Mouse (Mus musculus): Measurements from ENCODE around the gene Btg4.

Btg4 gene

DNA sequence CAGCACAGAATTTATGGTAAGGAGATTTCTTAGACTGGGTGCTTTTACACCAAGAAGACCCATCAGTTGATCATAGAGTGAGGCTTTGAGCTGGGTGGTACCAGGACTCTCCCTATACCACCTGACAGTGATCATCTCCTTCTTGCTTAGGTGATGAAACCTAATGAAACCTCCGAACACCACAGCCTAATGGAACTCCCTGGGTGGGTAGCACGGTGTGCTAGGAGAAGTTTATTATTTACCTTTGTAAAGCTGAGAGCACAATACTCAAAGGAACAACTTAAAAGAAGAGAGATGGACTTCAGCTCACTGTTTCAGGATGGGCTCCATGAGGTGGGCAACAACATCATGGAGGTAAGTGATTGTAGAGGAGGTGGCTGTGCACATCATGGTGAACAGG lies at the start of gene Btg4:
Btg4 (plus strand) TSS at position 301 of the 400 bp plus-strand sequence.
- DNase-seq (ENCODE audit: low read depth, low spot score) = no peak

DNA sequence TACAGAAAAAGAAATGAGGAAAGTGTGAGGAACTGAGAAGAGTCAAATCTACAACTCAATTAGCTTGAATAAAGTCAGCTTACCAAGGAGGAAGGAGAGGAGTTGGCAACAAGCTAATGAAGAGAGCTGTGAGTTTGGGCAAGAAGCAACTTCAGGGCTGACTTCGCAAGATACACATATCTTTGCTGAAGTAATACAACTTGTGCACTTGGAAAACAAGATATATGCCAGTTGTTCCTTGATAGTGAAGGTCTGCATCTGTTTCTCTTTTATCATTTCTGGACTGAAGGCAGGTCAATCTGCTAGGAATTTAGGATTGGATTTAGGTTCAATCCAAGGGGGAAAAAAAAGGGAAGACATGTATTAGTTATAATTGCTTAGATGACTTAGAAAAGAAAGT lies 47.1 kb upstream of the Btg4 start:
- no peak for DNase-seq (ENCODE audit: low read depth, low spot score)

DNA sequence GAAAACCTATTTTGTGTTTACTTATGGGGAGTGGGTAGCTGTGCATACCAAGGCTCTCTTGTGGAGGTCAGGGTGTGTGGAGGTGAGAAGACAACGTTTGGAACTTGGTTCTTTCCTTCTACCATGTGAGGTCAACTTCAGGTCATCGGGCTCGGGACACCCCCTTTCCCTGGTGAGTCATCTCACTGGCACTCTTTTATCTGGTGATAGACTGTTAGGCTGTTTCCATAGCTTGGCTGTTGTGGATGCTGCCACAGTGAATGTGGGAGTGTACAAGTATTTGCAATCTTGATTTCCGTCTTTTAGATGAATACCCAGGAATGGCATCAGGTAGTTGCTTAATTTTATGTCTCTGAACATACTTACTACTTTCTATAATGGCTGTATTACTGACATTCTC lies 45.0 kb upstream of the Btg4 start:
- no peak for DNase-seq (ENCODE audit: low read depth, low spot score)

DNA sequence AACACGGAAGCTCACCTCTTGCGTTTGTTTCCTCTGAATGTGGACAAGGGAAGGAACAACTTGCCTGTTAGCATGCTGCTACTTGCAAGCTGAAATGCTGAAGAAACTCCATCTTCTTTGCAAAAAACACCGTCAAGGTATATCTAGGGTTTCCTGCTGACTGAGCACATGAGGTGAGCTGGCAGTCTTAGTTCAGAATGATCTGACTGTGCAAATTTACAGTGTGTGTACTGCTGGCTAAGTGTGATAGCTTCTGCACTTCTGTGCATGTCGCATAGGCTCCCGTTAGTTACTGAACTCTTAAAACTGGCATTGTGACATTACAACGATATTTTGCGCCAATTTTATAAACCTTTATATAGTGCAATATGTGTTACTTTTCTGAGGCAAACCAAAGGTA lies 41.0 kb upstream of the Btg4 start:
- no peak for DNase-seq (ENCODE audit: low read depth, low spot score)

DNA sequence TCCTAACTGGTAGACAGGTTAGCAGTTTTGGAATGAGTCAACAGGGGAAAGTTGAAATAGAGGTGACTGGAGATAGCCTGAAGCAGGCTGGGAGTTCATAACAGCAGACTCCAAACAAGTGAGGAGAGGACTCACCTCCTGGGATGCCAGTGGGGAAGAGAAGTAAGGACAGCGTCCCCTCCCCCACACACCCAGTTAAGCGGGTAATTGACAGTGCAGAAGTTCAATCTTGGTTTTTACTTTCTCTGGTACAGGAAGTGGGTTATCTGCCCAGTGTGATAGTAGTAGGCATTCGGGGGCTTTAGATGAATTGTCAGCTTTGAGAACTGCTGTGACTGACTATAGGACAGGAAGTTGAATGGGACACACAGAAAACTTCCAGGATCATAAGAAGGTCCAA lies 40.4 kb upstream of the Btg4 start:
- no peak for DNase-seq (ENCODE audit: low read depth, low spot score)

DNA sequence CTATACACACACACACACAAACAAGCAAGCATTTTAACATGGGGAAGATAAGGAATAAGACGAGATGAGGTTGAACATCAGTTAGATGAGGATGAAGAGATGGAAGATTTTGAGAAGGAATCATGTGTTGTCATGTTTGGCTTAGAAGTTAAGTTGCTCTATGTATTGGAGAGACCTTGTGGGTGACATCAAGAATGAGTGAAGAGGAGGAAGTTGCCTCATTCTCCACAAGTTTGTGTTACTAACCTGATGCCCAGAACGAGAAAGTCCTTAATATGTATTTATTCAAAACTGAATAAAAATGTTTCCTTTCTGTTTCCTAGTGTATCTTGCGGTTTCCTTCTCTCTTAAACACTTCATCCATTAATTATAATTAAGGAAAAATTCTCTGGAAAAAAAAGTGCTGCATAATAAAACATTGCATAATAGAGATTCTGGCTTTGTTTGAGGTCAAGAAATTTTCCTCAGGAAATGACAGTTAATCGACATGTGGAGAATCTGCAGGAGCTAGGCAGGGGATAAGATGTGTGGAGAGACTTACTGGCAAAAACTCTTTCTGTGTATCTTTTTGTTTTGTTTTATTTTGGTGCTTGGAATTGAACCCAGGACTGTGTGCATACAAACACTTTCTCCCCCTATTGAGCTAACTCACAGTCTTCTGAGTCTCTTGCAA lies 39.4 kb upstream of the Btg4 start:
- DNase-seq (ENCODE audit: low read depth, low spot score) = no peak

DNA sequence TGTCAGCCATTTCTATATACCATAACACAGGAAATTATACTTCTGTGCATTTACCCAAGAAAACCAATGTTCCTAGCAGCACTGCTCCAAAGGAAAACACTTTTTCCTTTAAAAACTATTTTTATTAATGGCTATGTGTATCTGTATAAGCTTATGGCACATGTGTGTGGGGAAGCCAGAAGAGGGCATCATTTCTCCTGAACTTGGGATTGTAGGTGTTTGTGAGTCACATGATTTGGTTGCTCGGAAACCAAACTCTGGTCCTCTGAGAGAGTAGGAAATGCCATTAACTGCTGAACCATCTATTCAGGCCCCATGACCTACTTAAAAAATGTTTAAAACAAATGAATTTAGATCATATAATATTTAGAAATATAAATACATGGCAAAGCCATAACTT lies 33.7 kb upstream of the Btg4 start:
- DNase-seq (ENCODE audit: low read depth, low spot score) = no peak

DNA sequence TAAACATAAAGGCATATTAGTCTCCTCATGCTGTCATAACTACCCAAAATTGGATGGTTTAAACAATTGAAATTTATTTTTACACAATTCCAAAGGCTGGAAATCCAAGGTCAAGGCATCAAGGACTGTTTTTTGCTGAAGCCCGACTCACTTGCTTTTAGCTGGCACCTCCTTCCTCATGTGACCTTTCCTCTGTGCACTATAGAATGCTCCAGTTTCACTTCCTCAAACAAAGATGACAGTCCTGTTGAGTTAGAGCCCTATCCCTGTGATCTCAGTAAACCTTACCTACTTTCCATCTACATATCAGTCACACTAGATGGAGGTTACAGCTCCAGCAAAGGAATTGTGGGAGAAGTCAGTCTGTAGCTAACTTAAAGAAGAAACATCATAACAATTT lies 30.6 kb upstream of the Btg4 start:
- DNase-seq (ENCODE audit: low read depth, low spot score) = no peak

DNA sequence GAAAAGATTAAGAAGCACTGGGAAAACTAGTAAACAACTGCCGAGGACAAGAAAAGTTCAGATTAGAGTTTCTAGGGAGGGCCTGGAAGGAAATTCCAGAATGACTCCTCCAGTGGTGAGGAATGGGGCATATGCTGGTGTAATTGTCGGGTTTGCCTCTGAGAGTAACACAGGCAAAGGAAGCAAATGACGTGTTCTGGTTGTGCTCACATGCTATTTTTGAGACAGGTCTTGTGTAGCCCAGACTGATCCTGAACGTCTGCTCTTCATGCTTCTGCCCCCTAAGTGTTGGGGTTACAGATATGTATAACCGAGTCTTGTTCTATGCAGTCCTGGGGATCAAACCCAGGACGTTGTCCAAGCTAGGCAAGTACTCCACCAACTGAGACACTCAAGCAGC lies 29.1 kb upstream of the Btg4 start:
- no peak for DNase-seq (ENCODE audit: low read depth, low spot score)

DNA sequence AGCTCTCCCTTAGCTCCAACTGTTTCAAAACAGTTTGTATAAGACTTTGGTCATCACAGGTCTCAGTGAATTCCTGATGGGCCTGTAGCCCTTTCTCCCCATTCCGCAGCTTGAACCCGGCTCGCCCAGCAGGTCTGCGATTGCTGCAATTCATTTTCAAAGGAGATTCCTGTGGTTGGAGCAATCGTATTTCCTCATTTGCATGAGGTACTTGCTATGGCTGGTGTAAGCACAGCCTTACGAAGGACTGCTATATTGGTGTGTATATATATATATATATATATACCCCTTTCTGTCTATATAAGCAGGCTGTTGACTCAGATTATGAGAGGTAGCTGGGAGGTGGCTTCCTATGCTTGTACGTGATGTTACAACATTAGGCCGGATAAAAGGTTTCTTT lies 28.4 kb upstream of the Btg4 start:
- no peak for DNase-seq (ENCODE audit: low read depth, low spot score)

DNA sequence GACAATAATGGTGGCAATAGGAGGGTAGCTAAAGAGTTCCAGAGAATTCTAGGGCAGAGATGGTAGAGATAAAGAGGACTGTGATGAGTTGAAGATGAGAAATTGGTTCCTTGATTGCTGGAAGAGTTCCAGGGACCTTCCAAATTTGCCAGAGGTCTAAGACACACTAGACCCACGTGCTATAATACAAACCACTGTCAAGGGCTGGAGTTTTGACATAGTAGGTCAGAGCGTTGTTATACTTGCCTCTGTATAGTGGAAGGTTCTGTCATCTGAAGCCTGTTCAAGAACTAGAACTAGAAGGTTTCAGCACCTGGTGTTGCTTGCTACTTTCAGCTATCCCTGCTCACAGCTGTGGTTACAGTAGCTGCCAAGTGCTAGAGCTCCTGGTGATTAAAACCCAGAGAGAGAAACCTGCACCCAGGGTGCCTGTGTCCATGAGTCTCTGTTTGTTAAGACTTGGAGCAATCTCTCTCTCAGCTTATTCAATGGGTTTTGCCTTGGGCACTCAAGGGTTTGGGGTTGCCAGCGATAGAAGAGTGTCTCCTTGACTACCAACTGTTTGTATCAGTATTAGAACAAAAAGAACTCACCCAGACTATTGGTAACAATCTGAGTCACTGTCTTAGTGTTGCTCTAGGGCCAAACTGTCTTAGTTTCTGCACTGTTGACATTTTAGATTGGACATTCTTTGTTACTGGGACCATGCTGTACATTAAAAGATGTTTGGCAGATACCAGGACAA lies 27.7 kb upstream of the Btg4 start:
- no peak for DNase-seq (ENCODE audit: low read depth, low spot score)

DNA sequence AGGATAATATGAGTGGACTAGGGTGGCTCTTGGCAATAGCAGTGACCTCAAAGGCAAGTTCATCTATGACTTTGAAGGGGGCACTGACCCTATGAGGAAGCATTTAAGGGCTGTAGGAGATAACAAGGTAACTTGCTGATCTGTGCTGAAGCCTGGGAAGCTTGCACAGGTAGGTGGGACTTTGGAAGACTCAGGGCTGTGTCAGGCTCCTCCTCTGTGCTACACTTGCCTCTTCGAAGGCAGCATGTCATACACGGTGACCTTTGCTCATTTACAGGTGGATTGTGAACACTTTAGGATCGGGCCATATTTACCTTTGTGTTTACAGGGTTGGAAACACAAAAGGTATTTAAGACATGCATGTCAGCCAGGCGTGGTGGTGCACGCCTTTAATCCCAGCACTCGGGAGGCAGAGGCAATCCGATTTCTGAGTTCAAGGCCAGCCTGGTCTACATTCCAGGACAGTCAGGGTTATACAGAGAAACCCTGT lies 19.2 kb upstream of the Btg4 start:
- no peak for DNase-seq (ENCODE audit: low read depth, low spot score)

DNA sequence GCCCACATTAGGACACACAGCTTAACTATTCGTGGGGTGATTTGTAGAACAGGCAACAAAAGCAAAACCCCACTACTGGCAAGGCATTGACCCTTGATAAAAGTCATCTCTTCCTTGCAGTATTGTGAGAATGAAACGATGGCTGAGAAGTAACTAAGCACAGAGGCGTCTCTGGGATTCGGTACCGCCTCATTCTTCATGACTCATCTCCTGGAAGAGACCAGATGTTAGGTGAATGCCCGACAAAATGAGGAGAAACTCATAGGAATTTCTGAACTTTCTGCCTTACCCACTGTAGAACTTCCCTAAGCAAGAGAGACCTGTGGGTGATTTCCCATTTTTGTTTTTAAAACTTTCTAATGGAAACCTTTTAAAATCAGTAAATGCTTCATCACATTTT lies 18.6 kb upstream of the Btg4 start:
- no peak for DNase-seq (ENCODE audit: low read depth, low spot score)

DNA sequence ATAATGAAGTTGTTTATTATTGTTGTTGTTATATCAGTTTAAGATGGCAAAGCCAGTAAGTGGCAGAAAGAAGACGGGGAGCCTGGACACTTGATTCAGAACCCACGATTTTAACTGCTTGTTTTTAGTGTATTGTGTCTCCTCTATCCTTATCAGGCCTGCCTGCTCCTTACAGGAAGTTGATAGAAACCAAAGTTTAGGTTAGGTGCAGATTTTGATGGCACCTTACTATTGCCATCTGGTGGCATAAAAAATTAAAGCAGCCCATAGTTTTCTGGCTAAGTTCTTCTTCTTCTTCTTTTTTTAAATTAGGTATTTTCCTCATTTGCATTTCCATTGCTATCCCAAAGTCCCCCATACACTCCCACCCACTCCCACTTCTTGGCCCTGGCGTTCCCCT lies 8.5 kb upstream of the Btg4 start:
- DNase-seq (ENCODE audit: low read depth, low spot score) = no peak

DNA sequence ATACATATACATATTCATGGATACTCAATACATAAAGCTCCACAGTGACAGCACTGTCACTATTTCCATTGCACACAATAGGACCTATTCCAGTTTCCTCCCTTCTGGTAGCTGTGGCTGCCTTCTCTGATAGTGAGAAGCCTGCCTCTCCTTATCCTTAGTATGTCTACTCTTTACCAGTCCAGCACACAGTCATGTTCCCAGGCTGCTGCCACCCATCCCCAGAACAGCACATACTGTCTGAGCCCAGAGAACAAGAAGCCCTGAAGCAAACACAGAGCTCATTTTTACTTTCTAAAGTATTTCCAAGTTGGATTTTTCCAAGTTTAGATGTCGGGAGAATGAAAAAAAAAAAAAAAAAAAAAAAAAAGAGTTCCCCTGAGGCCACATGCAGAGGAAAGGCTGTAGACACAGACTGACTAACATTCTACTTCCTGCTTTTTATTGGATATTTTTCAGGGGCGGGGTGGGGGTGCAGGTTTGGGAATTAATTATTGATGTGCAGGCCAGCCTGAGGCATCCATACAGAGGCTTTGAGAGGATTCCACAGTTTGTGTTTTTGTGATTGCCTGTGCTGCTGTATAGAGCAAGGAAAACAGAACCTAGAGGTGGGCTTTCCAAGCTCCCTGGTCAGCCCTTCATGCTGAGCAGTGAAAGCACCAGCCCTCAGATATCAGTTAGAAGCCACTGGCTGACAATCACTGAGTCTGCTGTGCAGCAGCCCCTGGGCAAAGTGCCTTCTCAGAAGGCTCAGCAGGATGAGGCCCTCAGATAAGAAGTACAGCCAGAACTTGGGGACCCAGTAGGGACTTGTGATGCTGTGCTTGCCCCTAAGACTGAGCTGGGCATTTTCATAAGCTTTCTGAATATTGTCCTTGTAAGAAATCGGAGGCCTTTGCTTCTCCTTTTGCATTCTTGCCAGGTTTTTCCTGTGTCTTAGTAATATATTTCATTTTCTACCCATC lies 4.1 kb upstream of the Btg4 start:
- DNase-seq (ENCODE audit: low read depth, low spot score) = no peak

DNA sequence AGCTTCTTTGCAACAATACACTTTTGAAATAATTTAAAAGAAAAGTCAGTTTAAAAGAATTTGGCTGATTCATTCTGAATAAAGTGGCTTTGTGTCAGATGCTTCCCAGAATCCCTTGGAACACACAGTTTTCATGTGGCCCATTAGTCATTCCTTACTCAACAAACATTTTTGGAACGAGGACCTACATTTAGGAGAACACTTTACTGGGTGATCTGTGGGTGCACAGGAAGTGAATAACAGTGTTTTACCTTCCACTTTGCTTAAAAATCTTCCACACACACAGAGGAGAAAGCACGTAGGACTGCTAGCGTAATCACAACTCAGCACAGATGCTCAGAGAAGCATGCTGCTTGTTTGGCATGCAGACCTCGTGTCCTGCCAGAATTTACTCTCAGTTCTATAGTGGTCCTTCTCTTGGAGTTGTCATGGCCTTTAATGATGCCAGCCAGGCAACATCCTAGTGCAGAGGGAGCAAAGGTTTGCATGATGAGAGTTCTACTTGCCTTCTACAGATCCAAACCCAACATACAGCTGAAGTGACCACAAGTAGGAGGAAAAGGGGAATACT lies 1.7 kb upstream of the Btg4 start:
- no peak for DNase-seq (ENCODE audit: low read depth, low spot score)

DNA sequence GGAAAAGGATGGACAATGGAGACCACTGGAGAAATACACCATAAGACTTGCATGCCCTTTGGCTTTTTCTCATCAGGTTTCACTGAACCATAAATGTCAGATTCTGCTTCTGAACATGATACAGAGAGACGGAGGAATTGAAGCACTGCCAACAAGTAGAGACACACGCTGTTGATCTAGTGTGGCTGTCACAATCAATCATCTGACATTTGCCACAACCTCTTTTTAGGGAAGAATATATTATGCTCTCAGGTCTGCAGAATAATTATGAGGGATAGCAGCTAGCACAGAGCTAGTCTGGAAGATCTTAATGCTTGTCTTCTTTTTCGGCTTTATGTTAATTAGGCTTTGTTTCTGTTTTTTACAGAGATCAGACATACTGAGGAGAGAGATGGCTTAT lies 7.5 kb downstream of the Btg4 start:
- no peak for DNase-seq (ENCODE audit: low read depth, low spot score)

DNA sequence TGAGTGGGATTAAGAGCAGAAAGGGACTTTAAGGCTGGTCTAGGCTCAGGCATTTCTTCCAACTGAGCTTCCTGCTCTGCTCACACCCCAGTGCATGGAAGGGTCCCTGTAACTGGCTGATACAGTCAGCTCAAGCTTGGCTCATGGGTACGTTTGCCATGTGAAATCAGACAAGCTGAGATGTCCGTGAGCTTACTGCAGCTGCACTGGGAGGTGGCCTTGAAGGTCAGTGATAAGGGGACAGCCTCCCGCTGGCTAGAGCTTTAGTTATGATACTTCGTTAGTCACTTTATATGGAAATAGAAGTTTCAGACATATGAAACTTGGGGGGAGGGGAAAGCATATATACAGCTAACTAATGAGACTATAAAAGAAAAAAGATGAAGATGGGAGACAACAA lies 10.1 kb downstream of the Btg4 start:
- no peak for DNase-seq (ENCODE audit: low read depth, low spot score)

DNA sequence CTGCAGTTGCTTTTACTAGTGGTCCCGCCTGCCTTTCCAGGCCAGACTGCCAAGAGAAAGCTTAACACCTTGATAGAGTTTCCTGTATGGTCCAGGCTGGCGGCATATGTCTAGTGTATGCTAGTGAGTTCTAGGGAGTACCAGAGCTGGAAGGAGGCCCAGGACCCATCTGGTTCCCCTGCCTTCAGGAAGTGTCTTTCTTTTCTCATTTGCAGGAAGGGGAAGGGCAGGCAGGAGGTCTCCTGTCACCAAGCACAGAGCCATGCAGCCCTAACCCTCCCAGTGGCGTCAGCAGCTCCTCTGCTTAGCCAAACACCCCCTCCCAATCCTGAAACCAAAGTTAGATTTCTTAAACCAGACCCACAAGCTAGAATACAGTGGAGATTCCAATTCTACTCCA lies 15.1 kb downstream of the Btg4 start:
- DNase-seq (ENCODE audit: low read depth, low spot score) = no peak

DNA sequence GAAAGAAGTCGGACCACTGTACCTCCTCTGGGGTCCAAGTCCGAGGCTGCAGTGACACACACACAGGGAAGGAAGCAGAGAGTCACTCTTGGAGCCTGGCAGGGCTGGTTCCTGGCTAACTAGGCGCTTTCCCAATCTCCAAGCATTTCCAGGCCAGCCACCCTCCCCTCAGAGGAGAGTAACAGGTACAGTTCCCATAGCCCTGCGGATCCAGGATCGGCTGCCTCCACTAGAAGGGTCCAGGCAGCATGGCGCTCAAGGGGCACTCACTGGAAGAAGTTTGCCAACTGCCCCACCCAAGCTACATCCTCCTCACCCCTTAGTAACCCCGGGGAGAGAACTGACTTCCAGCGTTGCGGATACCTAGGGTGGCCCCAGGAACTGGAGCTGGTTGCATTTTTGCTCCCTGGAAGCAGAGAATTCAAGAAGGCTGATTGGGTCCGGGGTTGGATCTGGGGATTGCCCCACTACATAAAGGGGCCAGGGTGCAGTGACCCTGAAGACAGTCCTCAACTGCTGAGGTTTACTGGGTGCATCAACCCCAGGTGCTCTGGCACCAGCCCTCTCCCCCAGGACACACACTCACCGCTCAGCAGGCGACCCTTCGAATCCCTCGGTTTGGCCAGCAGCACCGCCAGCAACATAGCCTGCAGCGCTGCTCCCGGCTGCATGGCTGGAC lies 15.7 kb downstream of the Btg4 start:
- no peak for DNase-seq (ENCODE audit: low read depth, low spot score)

DNA sequence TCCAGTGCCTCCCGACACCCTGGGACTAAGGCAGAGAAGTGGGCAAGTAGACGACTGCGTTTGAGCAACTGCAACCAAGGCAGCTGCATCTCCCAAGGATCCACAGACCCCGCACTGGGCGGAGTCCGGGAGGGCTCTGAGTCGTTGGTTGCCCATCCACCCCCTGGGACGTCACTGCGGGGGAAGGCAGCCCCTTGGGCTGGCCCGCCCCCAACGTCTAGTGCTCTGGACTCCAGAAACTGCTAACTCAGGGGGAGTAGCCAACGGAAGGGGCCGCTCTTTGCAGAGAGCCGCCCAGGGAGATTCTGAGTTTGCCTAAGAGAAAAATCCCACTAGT lies 16.2 kb downstream of the Btg4 start, which contains the start of gene Layn:
Layn (minus strand) TSS at position 116 of the 337 bp plus-strand sequence.
- no peak for DNase-seq (ENCODE audit: low read depth, low spot score)

All from retina, adult 2 months (tissue).